Mouse (Mus musculus) ZHBTc4 (cell line): ENCODE data around the gene Cpsf6.
A peak's percentile ranks its signal among the peaks of the same experiment; 100 is the strongest.

Experiments used
- DNase-seq: peaks from one replicate; pipeline ENCODE4 v3.0.0-alpha.2; 2011; ENCODE audit warnings: low read depth, low spot score

Gene Cpsf6

DNA sequence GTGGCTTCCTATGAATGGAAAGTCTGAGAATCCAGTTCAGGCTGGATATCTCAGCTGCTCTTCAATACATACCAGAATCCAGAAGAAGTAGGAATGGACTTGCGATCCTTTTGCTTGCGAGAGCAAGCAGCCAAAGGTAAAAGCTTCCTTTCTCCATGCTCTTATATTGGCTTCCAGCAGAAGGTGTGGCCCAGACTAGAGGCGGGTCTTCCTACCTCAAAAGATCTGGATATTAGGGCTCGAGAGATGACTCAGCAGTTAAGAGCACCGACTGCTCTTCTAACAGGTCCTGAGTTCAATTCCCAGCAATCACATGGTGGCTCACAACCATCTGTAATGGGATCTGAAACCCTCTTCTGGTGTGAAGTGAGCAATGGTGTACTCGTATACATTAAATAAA, at the start of gene Cpsf6:
TSS of gene Cpsf6 (minus strand) at position 108 of the 400 bp plus-strand sequence.
- DNase-seq: peak; percentile 67

DNA sequence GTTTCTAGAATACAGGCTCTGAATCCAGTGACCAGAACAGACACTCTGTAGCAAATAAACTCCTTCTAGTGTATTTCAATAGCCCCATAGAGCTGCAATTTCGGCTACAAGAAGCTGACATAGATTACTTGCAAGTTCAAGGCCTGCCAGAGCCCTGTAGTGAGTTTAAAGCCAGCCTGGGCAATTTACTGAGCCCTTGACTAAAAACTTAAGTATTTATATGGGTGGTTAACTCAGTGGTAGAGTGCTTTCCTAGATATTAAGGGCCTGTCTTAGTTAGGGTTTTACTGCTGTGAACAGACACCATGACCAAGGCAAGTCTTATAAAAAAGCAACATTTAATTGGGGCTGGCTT, 46.8 kb upstream of the Cpsf6 start:
- no peak for DNase-seq

DNA sequence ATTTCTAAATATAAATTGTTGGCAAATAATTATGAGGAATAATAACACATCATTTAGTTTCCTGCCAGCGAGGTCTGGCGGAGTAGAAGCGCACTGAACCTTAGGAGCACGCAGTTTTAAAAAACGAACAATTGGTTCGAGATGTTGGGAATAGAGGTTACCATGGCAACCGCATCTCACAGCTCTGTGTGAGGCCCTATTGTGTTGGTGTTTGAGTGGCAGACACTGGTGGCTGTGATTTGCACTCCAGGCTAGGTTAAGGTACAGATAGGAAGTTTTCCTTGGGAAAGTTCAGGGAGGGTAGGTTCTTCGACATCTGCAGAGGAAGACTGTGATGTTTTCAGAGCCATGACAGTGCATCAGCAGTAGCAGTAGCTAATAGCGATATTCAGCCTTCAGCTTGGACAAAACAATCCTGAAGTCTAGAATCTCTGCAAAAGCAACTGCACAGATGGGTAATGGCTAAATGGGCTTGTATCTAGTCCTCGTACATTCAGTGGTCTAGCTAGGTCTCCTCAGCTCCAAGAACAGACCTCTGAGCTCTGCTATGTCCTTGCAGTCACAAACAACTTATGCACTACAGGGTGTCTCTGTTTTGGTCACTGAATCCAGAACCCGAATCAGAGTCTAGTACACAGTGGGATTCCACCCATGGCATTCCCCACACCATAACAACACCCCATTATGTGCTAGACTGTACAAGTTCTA, 46.2 kb upstream of the Cpsf6 start:
- DNase-seq: peak; percentile 53

DNA sequence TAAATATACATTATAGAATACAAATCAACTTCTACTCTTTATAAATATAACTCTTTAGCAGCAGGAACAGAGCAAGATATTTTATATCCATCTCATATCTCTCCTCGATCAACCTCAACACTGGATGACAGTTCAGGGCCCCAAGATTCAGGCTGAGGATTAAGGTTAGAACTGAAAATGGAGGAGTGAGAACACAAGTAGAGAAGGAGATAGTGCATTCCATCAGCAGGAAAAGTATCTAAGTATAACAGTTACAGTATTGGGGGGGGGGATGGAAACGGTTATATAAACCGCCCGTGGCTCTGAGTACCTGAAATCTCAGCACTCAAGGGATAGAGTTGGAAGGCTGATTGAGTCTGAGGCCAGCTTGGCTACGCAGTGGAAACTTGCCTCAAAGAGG, 45.2 kb upstream of the Cpsf6 start:
- no peak for DNase-seq

DNA sequence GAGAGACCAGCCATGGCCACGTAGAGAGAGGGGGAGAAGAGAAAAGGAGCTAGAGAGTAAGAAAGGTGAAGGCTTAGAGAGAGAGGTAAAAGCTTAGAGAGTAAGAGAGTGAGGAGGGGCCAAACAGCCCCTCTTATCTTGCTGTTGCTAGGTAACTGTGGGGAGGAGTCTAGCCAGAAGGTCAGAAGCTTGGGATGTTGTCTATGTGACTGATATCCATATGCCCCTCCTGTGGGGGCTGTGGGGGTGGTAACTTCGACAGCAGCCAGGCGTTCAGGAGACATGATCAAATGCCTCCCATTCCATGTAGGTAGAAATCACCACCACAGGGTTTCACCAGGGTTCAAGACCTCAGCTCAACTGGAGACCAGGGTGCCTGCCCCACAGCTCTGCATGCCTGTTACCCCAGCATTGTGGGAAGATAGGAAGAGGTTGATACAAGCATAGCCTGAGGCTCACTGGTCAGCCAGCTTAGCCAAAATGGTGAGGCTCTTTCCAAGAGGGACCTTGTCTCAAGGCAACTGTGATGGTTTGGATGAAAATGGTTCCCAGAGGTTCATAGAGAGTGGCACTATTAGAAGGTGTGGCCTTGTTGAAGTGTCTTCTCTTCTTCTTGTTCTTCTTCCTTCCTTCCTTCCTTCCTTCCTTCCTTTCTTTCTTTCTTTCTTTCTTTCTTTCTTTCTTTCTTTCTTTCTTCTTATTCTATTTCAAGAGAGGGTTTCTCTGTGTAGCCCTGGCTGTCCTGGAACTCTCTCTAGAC, 44.5 kb upstream of the Cpsf6 start:
- DNase-seq: no peak

DNA sequence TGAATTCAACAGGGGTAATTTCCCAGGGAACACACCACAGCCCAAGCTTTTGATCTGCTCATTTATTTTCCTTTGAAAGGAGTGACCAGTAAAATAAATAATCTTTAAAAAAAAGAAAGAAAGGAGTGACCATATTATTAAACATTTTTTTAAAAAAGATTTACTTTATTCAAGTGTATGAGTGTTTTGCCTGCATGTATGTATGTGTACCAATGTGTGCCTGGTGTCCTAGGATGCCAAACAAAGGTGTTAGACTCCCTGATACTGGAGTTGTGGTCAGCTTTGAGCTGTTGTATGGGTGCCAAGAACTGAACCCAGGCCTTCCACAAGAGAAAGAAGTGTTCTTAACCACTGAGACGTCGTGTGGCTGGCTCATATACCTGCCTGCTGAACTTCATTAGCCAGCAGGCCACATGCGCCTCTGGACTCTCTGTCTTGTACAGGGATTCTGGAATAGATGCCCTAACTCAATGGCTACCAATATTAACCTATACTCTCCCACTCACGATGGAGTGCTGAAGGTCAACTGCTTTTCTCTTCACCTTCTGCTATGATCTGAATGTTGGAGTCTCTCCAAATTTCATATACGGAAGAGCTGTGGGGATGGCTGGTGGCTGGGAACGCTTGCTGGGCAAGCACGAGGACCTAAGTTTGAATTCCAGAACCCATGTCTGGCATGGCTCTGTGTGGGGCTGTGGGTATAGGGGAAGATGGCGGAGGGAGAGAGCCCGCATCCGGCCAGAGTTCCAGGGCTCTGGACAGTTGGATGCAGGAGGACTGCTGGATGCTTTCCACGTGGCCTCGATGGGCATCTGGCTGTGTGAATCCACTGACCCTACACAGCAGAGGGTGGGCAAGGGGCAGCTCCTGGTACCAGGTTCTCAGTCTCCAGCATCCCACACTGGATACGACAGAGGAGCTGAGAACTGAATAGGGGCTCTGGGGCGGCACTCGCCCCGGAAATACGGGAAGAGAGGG, 43.5 kb upstream of the Cpsf6 start:
- no peak for DNase-seq

DNA sequence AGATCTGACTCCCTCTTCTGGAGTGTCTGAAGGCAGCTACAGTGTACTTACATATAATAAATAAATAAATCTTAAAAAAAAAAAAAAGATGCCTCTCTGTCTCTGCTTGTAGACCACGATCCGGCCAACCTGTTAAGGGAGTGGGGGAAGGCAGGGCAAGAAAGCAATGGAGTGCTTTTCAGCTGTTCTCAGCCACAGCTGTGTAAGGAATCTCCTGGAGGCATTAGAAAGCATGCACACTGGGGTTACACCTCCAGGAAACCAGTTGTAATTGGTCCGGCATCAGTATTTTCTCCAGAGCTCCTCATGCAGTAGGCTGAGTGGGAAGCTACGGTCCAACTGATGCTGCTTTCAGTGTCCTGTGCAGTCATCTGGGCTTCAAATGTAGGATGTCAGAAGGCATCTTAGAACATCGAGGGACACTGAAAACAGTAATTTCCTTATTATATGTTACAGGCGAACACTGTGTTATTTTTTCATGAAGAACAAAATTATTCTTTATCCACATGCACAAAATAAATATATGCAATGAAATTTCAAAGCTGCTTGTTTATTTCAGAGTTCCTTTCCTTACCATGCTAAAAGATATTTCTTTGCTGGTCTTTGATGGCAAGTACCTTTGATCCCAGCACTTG, 42.5 kb upstream of the Cpsf6 start:
- no peak for DNase-seq

DNA sequence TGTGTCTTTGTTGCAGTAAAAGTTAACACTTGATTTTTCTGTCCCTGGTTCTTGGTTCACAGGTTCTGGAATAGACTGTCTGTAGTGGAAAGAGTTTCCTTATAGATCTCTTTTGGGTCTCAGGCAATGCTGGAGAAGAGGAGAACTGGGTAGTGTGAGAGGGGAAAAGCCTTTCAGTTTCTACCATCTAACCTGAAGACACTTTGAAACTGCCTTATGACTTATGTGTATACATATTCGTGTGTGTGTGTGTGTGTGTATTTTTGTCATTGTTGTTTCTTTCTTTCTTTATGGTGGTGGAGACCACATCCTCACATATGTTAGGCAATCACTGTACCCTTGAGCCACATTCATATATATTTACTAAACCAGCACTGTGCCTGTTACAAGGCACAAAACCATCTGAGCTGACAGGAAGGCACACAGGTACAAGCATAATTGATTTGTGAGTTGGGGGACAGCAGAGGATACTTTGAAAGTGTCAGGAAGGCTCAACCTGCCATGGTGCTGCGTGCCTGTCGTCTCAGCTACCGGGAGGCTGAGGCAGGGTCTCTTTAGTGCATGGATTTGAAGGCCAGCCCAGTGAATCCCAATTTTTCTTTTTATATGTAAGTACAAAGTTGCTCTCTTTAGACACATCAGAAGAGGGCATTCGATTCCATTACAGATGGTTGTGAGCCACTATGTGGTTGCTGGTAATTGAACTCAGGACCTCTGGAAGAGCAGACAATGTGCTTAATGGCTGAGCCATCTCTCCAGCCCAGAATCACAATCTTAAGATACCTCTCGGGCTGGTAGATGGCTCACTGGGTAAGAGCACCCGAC, 41.7 kb upstream of the Cpsf6 start:
- no peak for DNase-seq

DNA sequence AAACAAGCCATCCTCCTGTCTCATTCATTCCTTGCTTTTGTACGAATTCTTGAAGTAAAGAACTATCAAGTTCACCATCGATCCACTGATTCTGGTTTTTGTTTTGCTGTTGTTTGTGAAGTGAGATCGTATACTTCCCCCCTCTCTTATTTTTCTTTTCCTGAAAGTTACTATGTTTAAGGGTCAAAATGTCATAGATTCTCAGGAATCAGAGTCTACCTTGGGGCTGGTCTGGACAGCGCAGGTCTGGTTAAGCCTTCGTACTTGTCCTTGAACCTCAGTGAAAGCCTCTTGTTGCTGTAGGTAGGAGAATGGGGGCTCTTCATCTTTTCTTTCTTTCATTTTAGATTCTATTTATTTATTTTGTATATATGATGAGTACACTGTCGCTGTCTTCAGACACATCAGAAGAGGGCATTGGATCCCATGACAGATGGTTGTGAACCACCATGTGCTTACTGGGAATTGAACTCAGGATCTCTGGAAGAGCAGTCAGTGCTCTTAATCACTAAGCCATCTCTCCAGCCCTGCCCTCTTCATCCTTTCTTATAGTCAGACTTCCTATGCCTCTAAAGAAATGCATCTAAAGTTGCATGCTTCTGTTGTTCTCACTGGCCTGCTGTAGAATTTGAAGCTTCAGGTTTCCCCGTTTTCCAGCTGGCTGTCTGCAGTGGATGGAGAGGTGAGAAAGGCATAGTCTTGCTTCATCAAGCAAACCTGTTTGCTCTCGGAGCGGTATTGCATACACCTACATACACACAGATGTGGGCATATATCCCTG, 40.9 kb upstream of the Cpsf6 start:
- no peak for DNase-seq

DNA sequence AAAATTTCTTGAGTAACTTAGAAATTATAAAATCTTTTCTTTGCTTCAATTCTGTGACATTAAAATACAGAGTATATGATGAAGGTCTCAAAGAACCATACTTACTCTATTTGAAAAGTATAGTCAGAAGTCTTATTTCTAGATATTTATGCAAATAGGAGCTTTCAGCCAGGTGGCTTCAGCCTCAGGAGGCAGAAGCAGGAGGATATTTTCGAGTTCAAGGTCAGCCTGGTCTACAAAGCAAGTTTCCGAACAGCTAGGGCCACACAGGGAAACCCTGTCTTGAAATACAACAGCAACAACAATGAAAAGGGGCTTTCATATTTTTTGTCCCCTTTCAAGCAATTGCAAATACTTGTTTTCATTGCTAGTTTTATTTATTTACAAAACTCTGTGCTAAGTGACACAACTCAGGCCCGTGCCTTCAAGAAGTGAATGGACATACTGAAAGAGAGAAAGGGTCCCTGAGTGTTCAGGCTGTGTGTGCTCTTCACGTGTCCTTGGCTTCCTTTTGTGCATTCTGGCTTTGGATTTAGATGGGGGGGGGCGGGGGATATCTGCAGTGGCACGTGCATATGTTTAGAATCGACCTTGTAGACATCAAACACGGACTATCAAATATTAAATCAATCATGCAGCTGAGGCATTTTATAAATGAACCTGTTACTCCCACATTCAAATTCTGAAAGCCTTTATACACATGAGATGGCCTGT, 39.9 kb upstream of the Cpsf6 start:
- no peak for DNase-seq

DNA sequence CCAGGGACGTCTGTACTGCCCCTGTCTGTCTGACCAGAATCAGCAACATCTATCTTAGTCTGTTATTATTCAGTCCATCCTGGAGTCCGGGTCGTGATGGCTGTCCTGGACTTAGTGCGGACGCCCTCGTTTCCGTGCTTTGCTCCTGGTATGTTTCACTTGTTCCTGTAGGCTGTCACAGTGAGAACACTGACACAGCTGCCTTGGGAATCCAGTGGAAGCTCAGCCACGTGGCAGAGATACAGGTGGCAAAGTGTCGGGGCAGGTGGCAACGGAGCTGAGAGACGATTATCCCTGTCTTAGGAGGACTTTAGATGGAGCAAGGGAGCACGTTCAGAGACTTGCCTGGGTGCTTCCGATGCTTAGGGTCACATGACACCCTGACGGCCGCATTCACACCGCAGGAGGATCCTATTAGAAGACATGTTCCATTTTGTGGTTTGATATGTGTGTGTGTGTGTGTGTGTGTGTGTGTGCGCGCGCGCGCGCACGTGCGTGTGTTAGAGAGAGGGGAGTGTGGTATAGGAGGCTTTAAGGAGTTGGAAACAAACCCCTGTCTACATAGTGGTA, 38.9 kb upstream of the Cpsf6 start:
- DNase-seq: peak; percentile 49

DNA sequence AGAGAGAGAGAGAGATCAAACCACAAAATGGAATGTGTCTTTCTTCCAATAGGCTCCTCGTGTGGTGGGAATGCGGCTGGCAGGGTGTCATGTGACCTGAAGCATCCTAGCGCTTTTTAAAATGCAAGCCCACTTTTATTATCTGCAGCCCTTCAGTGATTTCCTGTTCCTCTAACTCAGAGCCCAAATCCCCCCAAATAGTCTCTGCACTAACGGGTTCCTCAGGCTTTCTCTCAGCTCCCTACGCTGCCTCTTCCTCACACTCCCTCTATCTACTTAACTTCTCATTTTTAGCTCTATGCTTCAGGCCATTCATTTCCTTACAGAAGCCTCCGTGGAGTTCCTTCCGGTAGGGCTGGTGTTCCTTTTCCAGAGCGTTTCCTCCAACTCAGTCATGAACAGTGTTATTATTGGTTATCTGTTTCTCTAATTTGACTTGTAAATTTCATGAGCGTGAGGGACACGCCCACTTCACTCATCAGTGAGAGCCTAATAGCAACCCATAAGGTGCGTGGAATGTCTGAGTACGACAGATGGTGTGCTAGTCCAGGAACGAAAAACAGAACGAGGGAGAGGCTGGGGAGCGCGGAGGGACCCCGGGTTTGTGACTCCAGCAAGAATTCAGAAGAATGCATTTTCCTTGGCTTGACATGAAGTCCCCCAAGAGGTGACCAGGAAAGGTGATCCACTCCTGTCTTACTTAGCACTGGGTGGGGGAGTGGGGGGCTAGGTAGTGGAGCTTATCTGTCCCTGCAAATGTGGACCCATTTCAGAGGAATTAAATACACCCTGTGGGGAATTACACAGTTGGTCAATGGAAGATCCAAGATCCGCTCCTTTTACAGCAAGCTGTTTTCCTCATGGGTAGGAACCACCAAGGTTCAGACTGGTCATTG, 38.2 kb upstream of the Cpsf6 start:
- peak; percentile 71 for DNase-seq

DNA sequence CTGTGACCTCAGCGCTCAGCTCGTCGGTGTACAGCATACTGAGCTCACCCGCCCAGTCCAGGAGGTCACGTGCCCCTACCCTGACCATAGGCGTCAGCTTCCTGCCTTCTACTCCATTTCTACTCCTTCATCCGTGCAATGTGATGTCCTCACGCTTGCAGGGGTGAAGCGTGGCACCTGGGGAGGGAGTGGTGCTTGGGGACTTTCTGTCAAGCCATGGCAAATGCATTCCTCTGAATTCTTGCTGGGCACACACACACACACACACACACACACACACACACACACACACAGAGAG, 37.6 kb upstream of the Cpsf6 start:
- DNase-seq: peak; percentile 57

DNA sequence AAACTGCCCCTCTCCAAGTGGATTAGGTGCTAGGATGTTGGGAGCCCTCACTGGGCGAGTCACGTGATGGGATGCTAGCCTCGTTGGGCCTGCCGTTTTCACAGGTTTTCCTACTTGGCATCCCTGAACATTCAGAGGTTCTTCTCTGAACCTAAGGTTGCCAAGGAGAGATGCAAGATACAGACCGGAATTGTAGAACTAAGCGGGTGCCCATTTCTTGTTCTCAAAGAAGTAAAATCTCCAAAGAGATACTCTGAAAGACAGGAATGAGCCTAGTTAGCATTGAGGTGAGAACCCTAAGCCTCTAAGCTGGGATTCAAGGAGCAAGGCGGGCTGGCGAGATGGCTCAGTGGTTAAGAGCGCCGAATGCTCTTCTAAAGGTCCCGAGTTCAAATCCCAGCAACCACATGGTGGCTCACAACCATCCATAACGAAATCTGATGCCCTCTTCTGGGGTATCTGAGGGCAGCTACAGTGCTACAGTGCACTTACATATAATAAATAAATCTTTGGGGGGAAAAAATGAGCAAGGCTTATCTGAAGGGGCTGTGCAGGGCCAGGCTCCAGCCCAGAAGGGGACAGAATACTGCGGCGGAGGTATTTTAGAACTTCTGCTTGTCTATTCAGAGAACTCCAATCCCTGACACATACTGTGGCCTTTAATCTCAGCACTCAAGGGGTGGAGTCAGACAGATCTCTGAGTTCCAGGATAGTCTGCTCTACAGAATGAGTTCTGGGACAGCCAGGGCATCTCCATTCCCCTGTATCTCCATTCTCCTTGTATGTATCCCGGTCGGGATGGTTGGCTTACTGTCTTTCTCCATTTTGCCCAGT, 37.0 kb upstream of the Cpsf6 start:
- DNase-seq: peak; percentile 19

DNA sequence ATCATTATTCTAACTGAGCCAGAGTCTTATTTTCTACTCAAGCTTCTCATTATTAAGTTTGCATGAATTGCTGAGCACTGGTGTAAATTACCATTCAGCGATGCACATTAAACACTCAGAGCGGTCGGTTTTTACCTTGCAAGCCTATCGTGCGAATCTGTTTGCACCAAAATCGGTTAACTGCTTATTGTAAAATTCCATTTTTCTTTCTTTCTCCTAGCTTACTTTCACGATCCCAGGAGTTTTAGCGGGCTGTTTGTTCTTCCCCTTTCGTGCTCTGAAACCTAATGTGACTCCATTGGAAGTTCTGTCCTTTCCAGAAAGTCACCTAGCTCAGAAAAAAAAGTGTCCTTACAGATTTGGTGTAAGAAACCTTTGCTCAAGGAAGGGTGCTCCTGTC, 36.3 kb upstream of the Cpsf6 start:
- no peak for DNase-seq

DNA sequence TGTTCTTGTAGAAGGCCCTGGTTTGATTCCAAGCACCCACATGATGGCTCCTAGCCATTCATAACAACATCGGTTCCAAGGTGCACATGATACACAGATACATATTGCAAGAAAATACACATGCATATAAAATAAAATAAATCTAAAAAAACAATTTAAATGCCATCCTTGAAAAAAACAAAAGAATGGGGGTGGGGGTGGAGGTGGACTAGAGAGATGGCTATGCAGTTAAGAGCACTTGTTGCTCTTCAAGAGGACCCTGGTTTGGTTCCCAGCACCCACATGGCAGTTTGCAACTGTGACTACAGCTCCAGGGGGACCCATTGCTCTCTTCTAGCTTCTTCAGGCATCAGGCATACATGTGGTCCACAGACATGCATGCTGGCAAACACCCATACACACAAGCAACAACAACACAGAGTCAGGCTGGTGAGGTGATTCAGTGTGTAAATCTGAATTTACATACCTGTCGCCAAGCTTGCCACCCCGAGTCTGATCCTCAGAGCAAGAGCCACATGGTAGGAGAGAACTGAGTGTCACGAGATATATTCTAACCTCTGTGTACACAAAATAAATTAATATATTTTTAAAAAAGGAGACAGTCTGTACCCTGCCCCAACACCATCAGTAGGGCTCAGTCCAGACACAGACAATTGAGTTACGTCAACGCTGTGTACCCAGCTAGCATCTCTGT, 35.7 kb upstream of the Cpsf6 start:
- no peak for DNase-seq

DNA sequence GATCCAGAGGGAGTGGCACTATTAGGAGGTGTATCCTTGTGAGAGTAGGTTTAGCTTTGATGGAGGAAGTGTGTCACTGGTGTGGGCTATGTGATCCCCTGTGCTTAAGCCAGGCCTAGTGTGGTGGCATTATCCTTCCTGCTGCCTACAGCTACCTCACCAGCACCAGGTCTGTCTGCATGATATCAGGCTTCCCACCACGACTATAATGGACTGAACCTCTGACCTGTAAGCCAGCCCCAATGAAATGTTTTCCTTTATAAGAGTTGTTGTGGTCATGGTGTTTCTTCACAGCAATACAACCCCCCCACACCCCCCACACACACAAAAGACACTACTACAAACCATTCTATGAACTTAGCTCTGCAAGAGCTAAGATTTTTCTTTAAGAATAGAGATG, 34.9 kb upstream of the Cpsf6 start:
- DNase-seq: no peak
